Mouse (Mus musculus) small intestine, adult 2 months (tissue): ENCODE results near the gene Ap4b1.

Experiments
- CTCF ChIP-seq: fragments of 200-500 bp; IDR thresholded peaks from 2 replicates; pipeline ENCODE4 v1.5.1; 2012; ENCODE audit warnings: low read depth, mild to moderate bottlenecking, control low read depth, inconsistent platforms, low read length, moderate library complexity, mixed read lengths; ENCODE audit not compliant: insufficient replicate concordance, insufficient read length; ENCODE audit errors: extremely low read depth
- POLR2A ChIP-seq: fragments of 200-500 bp; IDR thresholded peaks from 2 replicates; pipeline ENCODE4 v1.6.1; 2012; ENCODE audit warnings: low read depth, mild to moderate bottlenecking, control low read depth, inconsistent platforms, low read length, moderate library complexity

GRCm38 (mm10) chr3:103835272-103835950, 26.1 kb downstream of the Ap4b1 start:
- TF ChIP-seq CTCF (no peak), POLR2A (no peak)
